Mouse (Mus musculus): ENCODE measurements around the gene Sema6d.

- TF ChIP-seq CTCF (IDR thresholded peaks at IDR 0.05; ENCODE audit: low read depth, low read length) (no peak), POLR2A (IDR thresholded peaks at IDR 0.05; ENCODE audit: borderline replicate concordance, low read depth, low read length) (no peak)
These were observed 522.5 kb downstream of the Sema6d start for GRCm38 (mm10) chr2:124612276-124612675.
